Mouse (Mus musculus): ENCODE results near the gene Cyp46a1.
A peak's percentile ranks its signal among the peaks of the same experiment; 100 is the strongest.

DNA sequence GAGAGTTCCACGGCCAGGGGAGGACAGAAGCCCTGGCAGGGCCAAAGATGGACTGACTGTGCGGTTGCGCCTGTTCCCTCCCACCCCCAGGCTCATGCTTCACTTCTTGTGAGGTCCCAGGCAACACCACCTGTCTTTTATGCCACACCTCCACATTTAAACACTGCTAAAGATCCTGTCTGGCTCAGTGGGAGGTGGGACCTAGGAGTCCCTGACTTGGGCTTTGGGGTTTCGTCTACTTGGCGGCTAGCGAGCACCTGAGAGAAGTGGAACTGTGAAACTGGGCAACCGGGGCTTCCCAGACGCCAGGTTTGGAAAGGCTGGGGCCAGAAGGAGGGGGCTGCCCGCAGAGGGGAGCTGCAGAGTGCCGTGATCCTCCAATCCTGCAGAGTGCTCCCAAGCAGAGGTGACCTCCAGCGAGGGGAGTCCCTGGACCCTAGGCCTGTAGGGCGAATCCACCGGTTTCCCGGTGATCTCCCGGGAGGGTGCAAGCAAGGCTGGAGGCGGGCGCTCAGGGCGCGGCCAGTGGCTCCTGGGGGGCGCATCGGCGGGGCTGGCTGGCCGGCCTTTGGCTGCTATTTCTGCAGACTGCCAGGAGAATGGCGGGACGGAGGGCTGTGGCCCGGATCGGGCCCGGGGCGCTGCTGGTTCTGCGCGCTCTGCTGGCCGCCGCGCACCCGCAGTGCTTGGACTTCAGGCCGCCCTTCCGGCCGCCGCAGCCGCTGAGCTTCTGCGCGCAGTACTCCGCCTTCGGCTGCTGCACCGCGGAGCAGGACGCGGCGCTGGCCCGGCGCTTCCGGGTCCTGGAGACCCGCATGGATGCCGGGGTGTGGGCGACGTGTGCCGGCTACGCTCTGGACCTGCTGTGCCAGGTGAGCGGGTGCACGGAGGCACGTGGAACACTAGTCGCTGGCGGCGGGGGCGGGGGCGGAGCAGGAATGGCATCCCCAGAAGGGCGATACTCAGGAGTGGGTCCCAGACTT, 28.1 kb upstream of the Cyp46a1 start, which contains the start of gene Hhipl1:
- TF ChIP-seq CTCF (IDR thresholded peaks at IDR 0.05; ENCODE audit: borderline replicate concordance, extremely low read depth, insufficient read depth, insufficient read length) = no peak
- TF ChIP-seq POLR2A (IDR thresholded peaks at IDR 0.05; ENCODE audit: borderline replicate concordance, extremely low read depth, insufficient read depth, insufficient read length, poor library complexity, severe bottlenecking) = 0 out of 2 replicates have a peak, but pooled peaks have one; percentile 37
